Mouse (Mus musculus): ENCODE measurements around the gene Map3k12. TPM values are rescaled to one million over a fixed set of nuclear protein-coding genes. Genes with fewer than 3 reads are reported as not detected.

The Map3k12 gene
- polyA plus RNA-seq, 1 experiment from 2014 or later, result 16.4 TPM

DNA sequence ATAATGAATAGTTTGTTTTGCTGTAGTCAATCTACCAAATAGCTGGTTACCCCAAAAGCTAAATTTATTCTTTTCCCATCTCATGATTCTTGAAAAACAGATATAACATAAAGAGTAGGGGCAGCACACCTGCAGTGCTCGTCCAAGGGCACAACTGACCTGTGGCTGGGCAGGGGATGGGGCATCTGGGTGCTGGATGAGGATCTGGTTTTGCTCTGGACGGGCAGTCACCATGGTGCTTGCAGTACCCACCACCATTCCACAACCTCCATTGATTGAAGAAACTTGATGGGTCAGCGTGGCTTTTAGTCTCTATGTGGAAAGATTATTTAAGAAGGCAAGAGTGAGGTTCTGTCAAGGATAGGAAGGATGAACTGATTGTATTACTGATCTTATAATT is 29.4 kb upstream of the Map3k12 start:
- ATAC-seq (ENCODE audit: low FRiP score) (no peak), DNase-seq (ENCODE audit: low spot score, missing footprints) (peak; percentile 64)
- Histone ChIP-seq H3K4me3 (ENCODE audit: low read depth, low read length) (no peak overlapping the region), H3K4me1 (ENCODE audit: control insufficient read depth, insufficient read depth, low read length) (no peaks in the 10 kb centered on the region), H3K9me3 (ENCODE audit: control insufficient read depth, low read length) (no peaks in the 10 kb centered on the region), H3K4me2 (no peak overlapping the region), H3K36me3 (ENCODE audit: control insufficient read depth, insufficient read depth, low read length) (no peaks in the 10 kb centered on the region; the same call in 1 of the 2 replicates), H3K27me3 (ENCODE audit: control insufficient read depth, insufficient read depth, low read length) (no peaks in the 10 kb centered on the region), H3K27ac (ENCODE audit: low read depth, low read length) (no peak overlapping the region), H3K9ac (ENCODE audit: low read length) (no peak overlapping the region)
- WGBS, result 87% methylated on average over 3 of the region's 3 CpGs

DNA sequence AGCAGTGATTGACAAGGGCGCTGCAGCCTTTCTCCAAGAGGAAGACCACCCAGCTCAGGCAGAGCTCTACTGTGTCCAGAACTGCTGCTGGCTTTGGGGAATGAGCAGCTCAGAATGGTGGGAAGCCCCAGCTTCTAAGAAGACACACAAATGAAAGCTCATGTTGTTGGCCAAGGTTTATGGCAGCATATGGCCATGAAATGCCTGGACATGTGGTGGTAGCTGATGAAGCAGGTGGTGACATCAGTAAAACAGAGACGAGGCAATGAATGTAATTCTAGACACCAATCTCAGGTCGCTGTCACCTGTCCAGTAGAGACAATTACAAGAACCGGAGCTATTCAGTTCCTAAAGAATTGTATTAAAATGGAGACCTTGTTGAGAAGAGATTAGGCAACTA is 27.9 kb upstream of the Map3k12 start:
- no peak overlapping the region for H3K4me3 ChIP-seq (ENCODE audit: low read depth, low read length)
- no peak for ATAC-seq (ENCODE audit: low FRiP score)
- no peaks in the 10 kb centered on the region for H3K9me3 ChIP-seq (ENCODE audit: control insufficient read depth, low read length)
- 89% methylated on average over 4 of the region's 4 CpGs for WGBS
- peak; percentile 12 for DNase-seq (ENCODE audit: low spot score, missing footprints)
- H3K36me3 ChIP-seq (ENCODE audit: control insufficient read depth, insufficient read depth, low read length), result peaks cover 5% of the 10 kb centered on the region; the same call in 1 of the 2 replicates
- H3K9ac ChIP-seq (ENCODE audit: low read length), result no peak overlapping the region
- no peaks in the 10 kb centered on the region for H3K27me3 ChIP-seq (ENCODE audit: control insufficient read depth, insufficient read depth, low read length)
- H3K27ac ChIP-seq (ENCODE audit: low read depth, low read length), result no peak overlapping the region
- no peak overlapping the region for H3K4me2 ChIP-seq
- H3K4me1 ChIP-seq (ENCODE audit: control insufficient read depth, insufficient read depth, low read length), result no peaks in the 10 kb centered on the region

DNA sequence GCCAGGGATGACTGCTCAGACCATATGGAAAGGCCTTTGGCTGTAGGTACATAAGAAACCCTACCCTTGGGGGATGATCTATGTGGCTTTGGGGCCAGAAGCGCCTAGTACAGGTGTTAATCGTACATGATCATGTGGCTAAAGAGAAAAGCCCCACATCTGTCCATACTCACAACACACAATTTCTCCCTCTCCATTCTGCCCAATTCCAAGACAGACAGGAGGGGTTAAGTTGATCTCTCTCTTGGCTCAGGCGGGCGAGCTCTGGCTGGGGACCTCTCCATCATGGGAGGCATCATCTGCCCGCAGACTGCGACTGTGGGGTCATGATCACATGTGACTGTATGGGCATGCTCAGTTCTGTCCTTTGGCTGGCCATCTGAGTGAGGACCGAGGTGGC is 17.1 kb upstream of the Map3k12 start:
- H3K9me3 ChIP-seq (ENCODE audit: control insufficient read depth, low read length), result no peaks in the 10 kb centered on the region
- H3K4me3 ChIP-seq (ENCODE audit: low read depth, low read length), result no peak overlapping the region
- DNase-seq (ENCODE audit: low spot score, missing footprints) (peak; percentile 54), ATAC-seq (ENCODE audit: low FRiP score) (no peak)
- H3K27me3 ChIP-seq (ENCODE audit: control insufficient read depth, insufficient read depth, low read length), result no peaks in the 10 kb centered on the region
- H3K4me1 ChIP-seq (ENCODE audit: control insufficient read depth, insufficient read depth, low read length), result no peaks in the 10 kb centered on the region
- H3K9ac ChIP-seq (ENCODE audit: low read length), result no peak overlapping the region
- peaks cover under 1% of the 10 kb centered on the region; the same call in 1 of the 2 replicates for H3K36me3 ChIP-seq (ENCODE audit: control insufficient read depth, insufficient read depth, low read length)
- no peak overlapping the region for H3K27ac ChIP-seq (ENCODE audit: low read depth, low read length)
- no peak overlapping the region for H3K4me2 ChIP-seq
- 95% methylated on average over 7 of the region's 7 CpGs for WGBS

DNA sequence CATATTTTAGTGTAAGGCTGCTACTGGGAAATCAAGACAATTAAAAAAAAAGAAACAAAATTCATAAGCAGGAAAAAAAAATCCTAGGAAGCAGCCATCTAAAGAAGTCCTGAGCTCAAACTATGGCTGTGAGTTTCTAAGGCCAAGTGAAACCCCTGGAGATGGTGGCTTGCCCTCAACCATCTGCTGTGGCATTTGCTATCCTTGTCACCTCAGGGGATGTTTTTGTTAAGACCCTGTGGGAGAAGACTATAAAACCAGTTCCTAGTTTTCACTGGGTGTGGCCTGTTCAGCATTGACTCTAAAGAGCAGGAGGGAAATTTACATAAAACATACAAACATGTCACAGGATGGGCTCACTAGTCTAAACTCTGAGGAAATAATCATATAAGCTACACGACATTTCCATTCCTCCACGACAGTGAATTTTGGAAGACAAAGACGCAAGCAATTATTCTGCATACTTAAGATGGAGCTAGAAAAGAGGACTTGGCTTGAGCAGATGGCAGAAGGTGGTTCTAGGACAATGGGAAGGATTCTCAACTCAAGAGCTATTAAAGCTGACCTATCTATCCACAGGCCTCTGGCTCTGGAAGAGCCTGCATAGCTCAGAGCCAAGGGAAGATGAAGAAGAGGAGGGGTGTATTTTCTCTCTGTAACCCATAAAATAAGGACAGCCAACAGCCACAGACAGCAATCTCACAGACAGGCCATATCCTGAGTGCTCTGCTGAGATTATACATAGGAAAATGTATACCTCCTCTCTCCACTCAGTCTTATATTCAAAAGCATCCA is 15.4 kb upstream of the Map3k12 start:
- no peak overlapping the region for H3K9ac ChIP-seq (ENCODE audit: low read length)
- H3K4me1 ChIP-seq (ENCODE audit: control insufficient read depth, insufficient read depth, low read length), result no peaks in the 10 kb centered on the region
- H3K9me3 ChIP-seq (ENCODE audit: control insufficient read depth, low read length), result no peaks in the 10 kb centered on the region
- peaks cover 3% of the 10 kb centered on the region; the same call in 1 of the 2 replicates for H3K36me3 ChIP-seq (ENCODE audit: control insufficient read depth, insufficient read depth, low read length)
- DNase-seq (ENCODE audit: low spot score, missing footprints) (peak; percentile 17), ATAC-seq (ENCODE audit: low FRiP score) (no peak)
- no peak overlapping the region for H3K4me3 ChIP-seq (ENCODE audit: low read depth, low read length)
- no peak overlapping the region for H3K4me2 ChIP-seq
- 91% methylated on average over 3 of the region's 3 CpGs for WGBS
- H3K27me3 ChIP-seq (ENCODE audit: control insufficient read depth, insufficient read depth, low read length), result no peaks in the 10 kb centered on the region
- no peak overlapping the region for H3K27ac ChIP-seq (ENCODE audit: low read depth, low read length)

DNA sequence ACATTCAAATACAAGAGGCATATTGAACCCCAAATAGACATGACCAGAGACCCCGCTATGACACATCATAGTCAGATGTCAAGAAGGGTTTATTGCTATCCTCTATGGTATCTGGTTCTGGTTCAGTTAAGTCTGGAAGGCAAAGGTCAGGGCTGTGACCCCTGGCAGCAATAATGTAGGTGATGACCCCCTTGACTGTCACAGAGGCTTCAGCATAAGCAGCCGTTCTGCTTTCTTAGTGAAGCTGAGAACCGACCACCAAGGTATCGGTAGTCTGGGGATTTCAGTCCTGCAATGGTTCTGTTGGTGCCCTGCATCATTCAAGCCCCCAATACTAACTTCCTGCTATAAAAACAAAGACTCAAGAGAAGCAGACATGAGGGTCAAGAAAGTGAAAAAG is 14.7 kb upstream of the Map3k12 start:
- Histone ChIP-seq H3K4me2 (no peak overlapping the region), H3K27me3 (ENCODE audit: control insufficient read depth, insufficient read depth, low read length) (no peaks in the 10 kb centered on the region), H3K27ac (ENCODE audit: low read depth, low read length) (no peak overlapping the region), H3K9ac (ENCODE audit: low read length) (no peak overlapping the region), H3K36me3 (ENCODE audit: control insufficient read depth, insufficient read depth, low read length) (peaks cover 3% of the 10 kb centered on the region; the same call in 1 of the 2 replicates), H3K4me1 (ENCODE audit: control insufficient read depth, insufficient read depth, low read length) (no peaks in the 10 kb centered on the region), H3K4me3 (ENCODE audit: low read depth, low read length) (no peak overlapping the region), H3K9me3 (ENCODE audit: control insufficient read depth, low read length) (no peaks in the 10 kb centered on the region)
- ATAC-seq (ENCODE audit: low FRiP score), result no peak
- WGBS, result 83% methylated on average over 4 of the region's 4 CpGs
- peak; percentile 53 for DNase-seq (ENCODE audit: low spot score, missing footprints)

DNA sequence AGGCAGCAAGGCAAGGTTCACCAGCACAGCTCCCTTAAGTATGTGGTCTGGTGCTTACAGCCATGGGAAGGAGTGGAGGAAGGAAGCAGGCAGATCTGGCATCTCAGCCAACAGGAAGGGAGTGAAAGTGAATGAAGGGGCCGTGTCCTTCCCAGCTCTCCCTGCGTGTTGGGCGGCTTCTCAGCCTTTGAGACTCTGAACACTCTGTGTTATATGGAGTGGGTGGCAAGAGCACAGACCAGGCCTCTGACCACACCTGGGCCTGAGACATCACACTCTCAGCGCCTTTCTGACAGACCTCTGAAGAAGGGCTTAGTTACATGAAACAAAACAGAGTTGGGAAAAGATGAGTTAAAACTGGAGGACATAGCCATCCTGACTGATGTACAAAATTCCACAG is 13.7 kb upstream of the Map3k12 start:
- Histone ChIP-seq H3K4me1 (ENCODE audit: control insufficient read depth, insufficient read depth, low read length) (no peaks in the 10 kb centered on the region), H3K36me3 (ENCODE audit: control insufficient read depth, insufficient read depth, low read length) (peaks cover 3% of the 10 kb centered on the region; the same call in 1 of the 2 replicates), H3K4me2 (no peak overlapping the region), H3K4me3 (ENCODE audit: low read depth, low read length) (no peak overlapping the region), H3K9ac (ENCODE audit: low read length) (no peak overlapping the region), H3K9me3 (ENCODE audit: control insufficient read depth, low read length) (no peaks in the 10 kb centered on the region), H3K27ac (ENCODE audit: low read depth, low read length) (no peak overlapping the region), H3K27me3 (ENCODE audit: control insufficient read depth, insufficient read depth, low read length) (no peaks in the 10 kb centered on the region)
- DNase-seq (ENCODE audit: low spot score, missing footprints) (peak; percentile 66), ATAC-seq (ENCODE audit: low FRiP score) (no peak)
- 87% methylated on average over 4 of the region's 4 CpGs for WGBS

DNA sequence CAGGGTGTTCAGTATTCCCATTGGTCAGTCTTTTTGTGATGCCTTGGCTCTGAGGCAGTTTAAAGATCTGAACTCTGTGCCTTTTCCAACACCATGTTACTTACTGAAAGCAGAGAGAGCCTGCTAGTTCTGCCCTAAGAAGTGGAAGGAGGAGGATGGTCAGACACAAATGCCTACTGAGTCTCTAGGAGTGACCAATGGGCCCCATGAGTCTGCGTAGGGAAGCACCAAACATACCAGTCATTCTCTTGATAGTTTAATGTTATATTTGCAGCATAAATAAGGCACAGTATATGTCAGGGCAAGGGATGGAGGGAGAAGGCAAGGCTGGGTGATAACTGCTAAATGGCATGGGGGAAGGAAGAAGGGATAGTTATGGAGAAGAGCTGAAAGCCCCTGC is 11.5 kb upstream of the Map3k12 start:
- 95% methylated on average over 1 of the region's 1 CpGs for WGBS
- H3K36me3 ChIP-seq (ENCODE audit: control insufficient read depth, insufficient read depth, low read length), result peaks cover 3% of the 10 kb centered on the region; the same call in 1 of the 2 replicates
- no peaks in the 10 kb centered on the region for H3K27me3 ChIP-seq (ENCODE audit: control insufficient read depth, insufficient read depth, low read length)

DNA sequence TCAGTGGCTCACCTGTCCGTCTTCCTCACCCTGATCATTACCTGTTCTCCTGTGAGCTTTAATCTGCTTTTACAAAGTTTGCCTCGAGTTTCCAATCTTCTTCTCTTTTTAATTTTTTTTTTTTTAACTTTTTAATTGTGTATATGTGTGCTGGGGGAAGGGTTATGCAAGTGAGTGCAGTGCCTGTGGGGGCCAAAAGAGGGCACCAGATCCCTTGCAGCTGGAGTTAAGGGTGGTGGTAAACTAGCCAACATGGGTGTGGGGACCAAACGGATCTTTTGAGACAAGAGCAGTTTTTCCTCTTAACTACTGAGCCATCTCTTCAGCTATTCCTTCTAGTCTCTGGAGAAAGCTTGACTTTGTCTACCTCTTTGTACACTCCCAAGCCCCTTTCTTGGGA is 11.1 kb upstream of the Map3k12 start:
- Histone ChIP-seq H3K27me3 (ENCODE audit: control insufficient read depth, insufficient read depth, low read length) (no peaks in the 10 kb centered on the region), H3K9ac (ENCODE audit: low read length) (no peak overlapping the region), H3K4me1 (ENCODE audit: control insufficient read depth, insufficient read depth, low read length) (no peaks in the 10 kb centered on the region), H3K27ac (ENCODE audit: low read depth, low read length) (no peak overlapping the region), H3K9me3 (ENCODE audit: control insufficient read depth, low read length) (no peaks in the 10 kb centered on the region), H3K4me2 (no peak overlapping the region), H3K36me3 (ENCODE audit: control insufficient read depth, insufficient read depth, low read length) (peaks cover 3% of the 10 kb centered on the region; the same call in 1 of the 2 replicates), H3K4me3 (ENCODE audit: low read depth, low read length) (no peak overlapping the region)
- WGBS, result 69% methylated on average over 3 of the region's 3 CpGs
- DNase-seq (ENCODE audit: low spot score, missing footprints) (peak; percentile 86), ATAC-seq (ENCODE audit: low FRiP score) (no peak)

More for the DNA sequence above, 11.5 kb upstream of the Map3k12 start:
- H3K9ac ChIP-seq (ENCODE audit: low read length), result no peak overlapping the region
- no peak for ATAC-seq (ENCODE audit: low FRiP score)
- no peaks in the 10 kb centered on the region for H3K4me1 ChIP-seq (ENCODE audit: control insufficient read depth, insufficient read depth, low read length)
- H3K9me3 ChIP-seq (ENCODE audit: control insufficient read depth, low read length), result no peaks in the 10 kb centered on the region
- peak; percentile 66 for DNase-seq (ENCODE audit: low spot score, missing footprints)
- no peak overlapping the region for H3K4me2 ChIP-seq
- no peak overlapping the region for H3K4me3 ChIP-seq (ENCODE audit: low read depth, low read length)
- H3K27ac ChIP-seq (ENCODE audit: low read depth, low read length), result no peak overlapping the region

DNA sequence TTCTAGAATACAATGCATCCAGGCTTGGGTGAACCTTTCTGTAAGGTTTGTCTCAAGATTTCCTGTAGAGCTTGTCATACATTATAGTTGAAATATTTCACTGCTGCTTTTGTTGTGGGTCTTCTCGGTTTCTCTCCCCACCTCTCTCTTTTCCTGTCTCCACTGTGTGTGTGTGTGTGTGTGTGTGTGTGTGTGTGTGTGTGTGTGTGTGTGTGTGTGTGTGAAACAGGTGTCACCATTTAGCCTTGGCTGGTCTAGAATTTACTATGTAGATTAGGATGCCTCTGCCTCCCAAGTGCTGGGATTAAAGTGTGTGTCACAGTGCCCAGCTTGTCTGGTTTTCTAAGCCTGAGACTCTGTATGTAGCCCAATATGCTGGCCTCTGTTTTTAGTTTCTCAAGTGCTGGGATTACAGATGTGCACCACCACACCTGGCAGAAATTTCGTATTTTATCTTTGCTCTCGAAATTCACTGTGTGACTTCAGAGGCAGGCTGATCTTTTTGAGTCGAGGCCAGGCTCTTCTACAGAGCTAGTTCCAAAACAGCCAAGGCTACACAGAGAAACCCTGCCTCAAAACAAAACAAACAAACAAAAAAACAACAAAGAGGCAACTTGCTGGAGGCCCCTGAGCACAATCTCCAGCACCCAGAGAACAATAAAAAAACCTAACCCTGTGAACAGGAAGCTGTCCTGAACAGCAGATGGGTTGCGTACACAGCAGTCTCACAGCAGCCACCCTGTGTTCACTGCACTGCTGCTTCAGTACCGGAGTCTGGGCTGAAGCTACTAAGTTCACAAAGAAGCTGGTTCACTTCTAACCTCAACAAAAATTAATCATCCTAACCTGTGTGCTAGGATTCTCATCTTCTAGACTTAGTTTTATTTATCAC is 9.5 kb upstream of the Map3k12 start:
- H3K27ac ChIP-seq (ENCODE audit: low read depth, low read length), result no peak overlapping the region
- peaks cover 3% of the 10 kb centered on the region; the same call in 1 of the 2 replicates for H3K36me3 ChIP-seq (ENCODE audit: control insufficient read depth, insufficient read depth, low read length)
- no peaks in the 10 kb centered on the region for H3K27me3 ChIP-seq (ENCODE audit: control insufficient read depth, insufficient read depth, low read length)
- H3K4me3 ChIP-seq (ENCODE audit: low read depth, low read length), result no peak overlapping the region
- no peak for ATAC-seq (ENCODE audit: low FRiP score)
- H3K9me3 ChIP-seq (ENCODE audit: control insufficient read depth, low read length), result no peaks in the 10 kb centered on the region
- H3K4me1 ChIP-seq (ENCODE audit: control insufficient read depth, insufficient read depth, low read length), result no peaks in the 10 kb centered on the region
- peak; percentile 54 for DNase-seq (ENCODE audit: low spot score, missing footprints)
- H3K9ac ChIP-seq (ENCODE audit: low read length), result no peak overlapping the region
- WGBS, result 85% methylated on average over 6 of the region's 6 CpGs
- no peak overlapping the region for H3K4me2 ChIP-seq
